Mouse (Mus musculus) right cerebral cortex, adult 18-20 months (tissue): ENCODE measurements at regions not wholly inside any gene's neighbourhood (a gene's known extent, or its start where the extent isn't known, plus 50 kb on each side); places are given as distances from the start of the nearest gene placed in this dataset.

Experiments used
- DNase-seq: peaks from one replicate; pipeline ENCODE4 v3.0.0; 2022; ENCODE audit warnings: mixed read lengths

DNA sequence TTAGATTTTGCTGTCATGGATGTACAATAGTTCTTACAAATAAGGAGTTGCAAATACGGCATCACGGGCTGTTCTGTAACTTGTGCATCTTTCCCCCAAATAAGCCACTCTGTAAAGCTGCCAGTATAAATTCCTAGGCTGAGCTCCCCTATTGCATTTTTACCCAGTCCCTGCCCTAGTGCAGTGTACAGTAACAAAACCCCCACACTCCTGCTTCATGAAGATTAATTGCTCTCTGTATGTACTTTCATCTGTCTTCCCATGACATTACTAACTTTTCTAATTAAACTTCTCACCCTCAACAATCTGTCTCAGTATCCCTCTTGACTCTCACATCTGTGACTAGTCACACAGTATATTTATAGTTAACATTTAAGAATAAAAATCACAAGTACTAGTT, 73.4 kb downstream of the Tm4sf1 start:
- DNase-seq = no peak

DNA sequence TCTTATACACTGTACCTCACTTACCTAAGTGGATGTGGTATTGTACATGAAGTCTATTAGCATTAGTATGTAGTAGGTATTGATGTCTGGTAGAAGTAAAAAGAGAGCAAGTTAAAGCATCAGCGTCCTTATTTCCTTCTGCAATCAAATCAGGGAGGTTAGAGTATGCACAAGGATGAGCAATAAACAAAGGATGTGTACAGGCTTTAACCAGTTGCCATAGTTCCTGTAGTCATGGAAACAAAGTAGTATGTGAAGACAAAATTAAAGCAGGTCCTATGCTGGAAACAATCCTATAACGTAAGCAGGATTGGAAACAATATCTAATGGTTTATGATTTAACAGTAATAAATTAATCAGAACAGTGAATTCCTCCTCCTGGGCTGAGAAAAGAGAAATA, 78.0 kb downstream of the Tm4sf1 start:
- no peak for DNase-seq

DNA sequence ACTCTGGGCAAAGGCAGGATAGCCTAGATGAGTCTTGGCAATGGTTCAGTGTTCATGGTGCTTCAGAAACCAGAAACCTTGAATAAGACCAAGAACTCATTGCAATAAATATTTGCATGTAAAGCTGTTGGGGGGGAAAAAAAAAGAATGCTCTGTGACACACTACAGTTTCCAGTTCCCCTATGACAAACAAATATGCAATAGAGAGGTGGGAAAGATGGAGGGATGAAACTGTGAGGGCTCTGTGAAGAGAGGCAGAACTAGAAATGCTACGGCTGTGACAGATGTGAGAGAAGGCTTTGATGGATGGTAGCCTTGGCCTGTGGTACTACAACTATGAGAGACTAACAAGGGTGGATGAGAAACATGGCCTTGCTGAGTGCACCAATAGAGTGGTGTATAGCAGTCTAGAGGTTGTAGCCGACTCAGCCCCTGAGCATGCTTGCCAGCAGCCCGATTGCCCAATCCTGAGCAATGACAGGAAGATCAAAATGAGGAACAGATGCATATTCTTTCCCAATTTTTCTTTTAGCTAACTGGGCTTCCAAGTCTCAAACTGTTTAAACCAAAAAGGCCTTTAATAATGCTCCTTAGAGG, 79.4 kb downstream of the Tm4sf1 start:
- DNase-seq = no peak

DNA sequence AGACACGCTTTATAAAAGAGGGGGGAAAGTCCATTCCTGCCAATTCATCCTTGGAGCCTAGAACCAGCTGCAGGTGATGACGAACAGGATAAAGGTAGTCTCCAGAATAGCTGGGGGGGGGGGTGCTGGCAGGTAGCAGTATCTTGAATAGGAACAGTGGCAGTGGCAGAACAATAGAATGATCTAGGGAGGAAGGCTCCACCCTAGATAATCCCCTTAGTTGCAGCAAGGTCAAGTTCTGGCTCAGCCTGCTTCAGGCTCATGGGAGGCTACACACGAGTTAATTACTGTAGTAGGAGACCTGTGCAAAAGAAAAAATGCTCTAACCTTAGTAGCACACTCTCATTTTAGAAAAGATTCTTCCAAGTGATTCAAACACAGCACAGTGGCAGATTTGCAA, 83.4 kb downstream of the Tm4sf1 start:
- DNase-seq = no peak

DNA sequence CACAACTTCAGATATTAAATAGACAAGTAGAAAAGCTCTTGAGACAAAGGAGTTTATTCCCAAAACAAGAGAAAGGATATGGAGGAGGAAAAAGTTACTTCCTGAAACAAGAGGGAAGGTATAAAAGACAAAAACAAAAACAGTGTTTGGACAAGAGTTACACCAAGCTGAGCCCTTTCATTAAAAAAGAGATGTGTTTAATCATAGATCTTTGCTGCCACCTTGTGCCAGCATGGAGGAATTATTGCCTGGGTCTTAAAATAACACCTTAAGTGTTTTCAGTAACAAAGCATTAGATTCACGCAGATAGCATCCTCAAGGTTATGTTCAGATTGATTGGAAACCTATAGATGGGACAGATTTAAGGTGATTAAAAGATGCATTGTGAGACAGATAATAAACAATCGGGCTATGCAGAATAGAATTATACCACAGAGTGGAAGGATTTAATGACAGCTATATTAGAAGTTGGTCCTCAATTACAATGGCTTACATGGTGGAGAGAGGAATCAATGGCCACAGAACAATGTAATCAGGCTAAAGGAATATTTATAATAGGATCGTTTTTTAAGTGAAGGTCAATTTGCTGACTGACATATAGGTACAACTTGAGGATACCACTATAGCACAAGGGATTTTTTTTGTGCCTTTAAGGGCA, 97.6 kb downstream of the Tm4sf1 start:
- DNase-seq = peak; percentile 49

DNA sequence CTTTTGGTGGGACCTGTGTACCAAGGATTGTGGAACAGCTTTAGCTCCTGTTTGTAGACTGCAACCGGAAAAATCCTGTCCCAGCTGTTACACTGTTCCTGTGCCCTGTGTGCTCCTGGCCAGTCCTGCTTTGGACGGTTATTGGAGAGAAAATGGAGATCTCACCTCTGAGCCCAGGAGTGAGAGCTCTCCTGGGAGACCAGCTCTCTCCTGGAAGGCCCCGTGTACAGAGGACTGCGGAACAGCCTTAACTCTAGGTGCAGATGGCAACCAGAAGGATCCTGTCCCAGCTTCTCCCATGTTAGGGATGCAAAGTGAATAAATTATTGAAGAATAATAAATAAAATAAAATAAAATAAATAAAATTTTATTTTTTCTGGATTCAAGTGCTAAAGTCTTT, 98.4 kb downstream of the Tm4sf1 start:
- no peak for DNase-seq

DNA sequence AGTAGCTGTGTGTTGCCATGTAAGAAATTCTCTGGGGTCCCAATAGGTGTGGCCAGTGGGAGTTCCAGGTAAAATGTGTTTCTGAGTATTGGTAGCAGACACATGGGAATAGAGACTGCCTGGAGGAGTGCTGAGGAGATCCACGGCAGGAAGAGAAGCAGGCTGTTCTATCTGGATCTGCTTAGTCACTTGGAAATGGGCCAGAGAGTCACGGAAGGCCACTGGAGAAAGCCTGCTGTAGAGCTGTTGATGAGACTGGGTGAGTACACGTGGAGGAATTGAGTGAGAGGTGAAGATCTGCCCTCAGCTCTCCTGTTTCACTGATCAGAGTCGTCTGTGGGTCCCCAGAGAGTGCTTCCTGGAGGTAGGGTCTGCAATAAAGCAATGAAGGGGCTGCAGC, 120.2 kb downstream of the Tm4sf1 start:
- DNase-seq = no peak

DNA sequence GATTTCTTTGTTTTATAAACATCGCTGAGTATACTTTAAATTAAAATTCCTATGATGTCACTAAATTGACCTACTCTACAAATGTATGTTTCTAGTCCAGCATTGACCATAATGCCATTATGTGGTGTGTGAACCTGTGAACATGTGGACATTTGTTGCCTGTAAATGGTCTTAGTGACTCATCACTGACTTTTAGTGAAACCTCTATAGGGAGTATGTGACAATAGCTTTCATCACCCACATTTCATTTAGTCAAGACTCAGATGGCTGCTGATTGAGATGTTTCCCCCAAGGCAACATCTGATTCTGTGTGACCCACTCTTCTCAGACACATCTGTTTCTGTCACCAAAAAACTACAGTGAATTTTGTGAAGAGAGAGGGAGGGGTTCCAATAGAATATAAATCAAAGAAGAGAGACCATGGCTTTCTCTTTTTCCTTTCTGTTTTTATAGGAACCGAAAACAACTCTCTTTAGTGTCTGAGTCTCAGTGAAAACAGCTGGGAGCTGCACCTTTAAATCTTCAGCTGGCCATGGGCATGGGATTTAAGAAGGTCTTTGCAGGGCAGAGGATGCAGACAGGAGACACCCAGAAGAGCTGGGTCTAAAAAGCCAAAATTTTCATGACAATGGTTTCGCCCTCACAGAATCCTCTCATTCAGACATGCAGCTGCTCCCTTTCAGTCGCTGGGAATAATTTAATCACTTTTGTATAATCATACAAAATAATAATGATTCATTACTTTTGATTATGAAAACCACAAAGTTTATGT, 148.4 kb downstream of the Tm4sf1 start:
- no peak for DNase-seq

DNA sequence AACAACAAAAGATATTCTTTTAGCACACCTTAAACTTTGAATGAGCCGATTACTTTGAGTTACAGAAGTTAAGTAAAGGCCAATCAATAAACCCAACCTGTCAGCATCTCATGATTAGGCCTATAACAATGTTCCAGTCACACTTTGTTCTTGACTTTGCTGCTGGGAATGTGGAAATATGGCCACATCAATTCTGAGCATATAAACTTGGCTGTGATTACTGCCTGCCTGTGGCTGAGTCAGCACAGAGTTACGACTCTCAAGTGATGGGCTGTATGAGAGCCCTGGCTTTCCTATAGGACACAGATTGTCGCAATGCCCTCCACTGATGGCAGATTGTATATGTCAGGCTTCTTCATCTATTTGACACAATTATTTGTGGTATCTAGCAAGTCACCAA, 152.6 kb downstream of the Tm4sf1 start:
- no peak for DNase-seq

DNA sequence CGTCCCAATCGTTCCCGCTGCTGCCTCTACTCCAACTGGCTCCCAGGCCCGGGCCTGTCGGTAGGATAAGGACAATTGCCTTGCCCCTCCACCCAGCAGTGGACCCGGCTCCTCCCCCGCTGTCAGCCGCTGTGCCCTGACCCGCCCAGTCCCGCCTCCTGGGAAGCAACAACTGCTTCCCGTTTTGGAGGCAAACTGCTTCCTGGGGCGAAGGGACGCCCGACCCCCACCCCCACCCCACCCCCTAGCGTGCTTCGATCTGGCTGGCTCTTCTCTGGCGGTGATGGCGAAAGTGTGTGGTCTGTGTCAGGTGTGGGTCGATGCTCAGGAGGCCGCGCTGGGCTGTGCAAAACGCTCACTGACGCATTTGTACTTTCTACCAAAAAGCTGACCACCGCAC, 164.9 kb downstream of the Tm4sf1 start:
- DNase-seq = peak; percentile 2

DNA sequence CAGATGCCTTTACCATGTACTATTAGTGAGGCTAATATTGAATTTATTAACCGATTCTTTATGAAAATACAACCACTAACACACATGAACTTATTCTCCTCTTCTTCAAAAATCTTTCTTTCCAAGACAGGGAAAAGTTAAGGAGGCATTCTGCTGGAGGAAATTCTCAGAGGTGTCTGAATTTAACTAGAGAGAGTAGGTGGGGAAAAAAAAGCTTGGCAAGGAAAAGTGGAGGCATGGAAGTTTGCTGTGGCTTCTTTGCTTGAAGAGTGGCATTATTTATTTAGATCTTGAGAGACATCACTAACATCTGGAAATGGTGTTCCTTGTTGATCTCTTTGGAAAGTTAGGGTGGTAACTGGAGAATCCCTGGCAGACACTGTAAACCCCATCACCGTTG, 173.2 kb downstream of the Tm4sf1 start:
- peak; percentile 6 for DNase-seq

DNA sequence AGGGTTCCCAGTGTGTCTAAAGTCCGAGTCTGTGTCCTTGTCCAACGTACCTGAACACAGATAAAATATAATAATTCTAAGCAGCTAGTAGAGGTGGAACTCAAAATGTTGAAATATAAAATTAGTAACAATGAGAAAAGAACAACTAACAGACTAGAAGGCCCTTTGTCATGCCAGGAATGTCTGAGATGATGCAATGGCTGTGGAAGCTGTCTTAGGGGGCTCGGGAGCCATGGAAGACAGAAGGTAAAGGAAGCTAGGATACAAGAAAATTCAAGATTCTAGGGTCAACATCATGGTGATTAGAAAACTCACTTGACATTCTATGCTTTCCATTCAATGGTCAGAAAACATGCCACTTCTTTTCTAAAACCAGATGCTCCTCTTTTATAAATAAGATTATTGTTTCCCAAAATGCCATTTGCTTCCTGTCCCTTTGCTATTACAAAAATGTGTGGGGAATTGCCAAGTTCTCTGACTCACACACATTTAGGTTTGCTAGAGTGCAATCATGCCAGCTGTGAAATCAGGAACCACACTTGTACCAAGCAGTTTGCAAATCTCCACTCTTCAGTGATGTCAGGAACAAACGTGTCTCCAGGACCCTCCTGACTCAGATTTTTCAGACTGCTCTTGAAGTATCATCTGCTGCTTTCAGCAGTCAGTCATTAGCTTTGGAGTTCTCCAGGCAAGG, 175.8 kb downstream of the Tm4sf1 start:
- peak; percentile 32 for DNase-seq

DNA sequence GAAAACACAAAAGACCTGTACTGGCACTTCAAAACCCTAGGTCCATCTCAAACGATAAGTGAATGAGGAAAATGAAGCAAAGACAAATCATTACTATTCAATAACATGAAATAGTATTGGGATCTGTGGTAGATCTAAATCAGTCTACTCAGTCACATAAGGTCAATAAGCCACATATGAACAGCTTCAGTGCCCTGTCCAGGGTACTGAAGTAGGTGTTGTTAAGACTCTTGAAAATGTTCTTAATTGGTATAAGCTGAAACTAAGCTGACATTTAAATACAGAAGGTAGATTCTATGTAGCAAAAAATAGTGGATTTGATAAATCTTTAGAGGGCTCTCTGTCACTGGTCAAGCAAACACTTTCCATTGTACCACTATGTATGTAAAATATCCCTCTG, 183.8 kb downstream of the Tm4sf1 start:
- DNase-seq = no peak

DNA sequence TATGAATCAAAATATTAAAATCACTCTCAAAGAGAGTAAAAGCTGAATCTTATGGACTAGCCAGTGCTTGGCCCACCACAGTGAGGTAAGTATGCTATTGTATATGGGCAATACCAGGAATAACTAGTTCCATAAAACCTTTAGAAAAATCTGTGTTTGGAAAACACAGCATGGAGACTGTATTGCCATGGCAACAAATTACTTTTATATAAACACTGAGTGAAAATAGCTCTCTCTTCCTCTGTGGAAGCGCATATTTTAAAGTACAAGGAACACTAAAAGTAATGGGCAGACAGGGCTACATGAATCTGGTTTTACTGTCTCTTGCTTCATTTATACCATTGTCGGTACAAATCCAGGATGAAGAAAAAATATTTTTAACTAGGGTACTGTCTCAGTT, 199.5 kb downstream of the Tm4sf1 start:
- DNase-seq = peak; percentile 3

DNA sequence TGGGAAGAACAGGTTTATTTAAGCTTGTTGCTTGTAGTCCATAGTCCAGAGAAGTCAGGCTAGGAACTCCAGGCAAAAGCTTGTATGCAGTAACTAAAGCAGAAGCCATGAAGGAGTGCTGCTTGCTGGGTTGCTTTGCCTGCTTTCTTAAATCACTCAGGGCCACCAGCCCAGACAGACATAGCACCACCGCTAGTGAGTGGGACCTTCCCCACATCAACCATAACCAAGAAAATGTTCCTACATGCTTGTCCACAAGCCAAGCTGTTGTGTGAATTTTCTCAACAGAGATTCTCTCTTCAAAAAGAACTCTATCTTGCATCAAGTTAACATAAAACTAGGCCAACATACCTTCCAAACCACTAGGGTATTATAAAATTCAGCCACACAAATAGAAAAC, 201.3 kb downstream of the Tm4sf1 start:
- peak; percentile 19 for DNase-seq

DNA sequence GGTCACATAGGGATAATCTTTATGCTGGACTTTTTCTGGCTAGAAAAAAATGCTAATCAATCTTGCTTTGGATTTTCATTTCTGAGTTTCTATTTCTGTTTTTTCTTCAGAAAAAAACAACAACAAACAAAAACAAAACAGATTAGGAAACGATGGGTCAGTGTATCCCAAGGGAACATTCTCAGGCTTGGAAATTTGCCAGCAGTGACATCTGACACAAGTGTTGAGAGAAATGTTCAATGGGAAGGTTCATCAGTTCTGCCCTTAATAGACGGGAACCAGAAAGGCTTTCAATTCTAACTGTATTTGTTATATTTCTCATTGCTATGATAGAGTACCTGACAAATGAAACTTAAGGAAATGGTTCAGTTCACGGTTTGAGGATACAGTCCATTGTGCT, 206.9 kb downstream of the Tm4sf1 start:
- no peak for DNase-seq

DNA sequence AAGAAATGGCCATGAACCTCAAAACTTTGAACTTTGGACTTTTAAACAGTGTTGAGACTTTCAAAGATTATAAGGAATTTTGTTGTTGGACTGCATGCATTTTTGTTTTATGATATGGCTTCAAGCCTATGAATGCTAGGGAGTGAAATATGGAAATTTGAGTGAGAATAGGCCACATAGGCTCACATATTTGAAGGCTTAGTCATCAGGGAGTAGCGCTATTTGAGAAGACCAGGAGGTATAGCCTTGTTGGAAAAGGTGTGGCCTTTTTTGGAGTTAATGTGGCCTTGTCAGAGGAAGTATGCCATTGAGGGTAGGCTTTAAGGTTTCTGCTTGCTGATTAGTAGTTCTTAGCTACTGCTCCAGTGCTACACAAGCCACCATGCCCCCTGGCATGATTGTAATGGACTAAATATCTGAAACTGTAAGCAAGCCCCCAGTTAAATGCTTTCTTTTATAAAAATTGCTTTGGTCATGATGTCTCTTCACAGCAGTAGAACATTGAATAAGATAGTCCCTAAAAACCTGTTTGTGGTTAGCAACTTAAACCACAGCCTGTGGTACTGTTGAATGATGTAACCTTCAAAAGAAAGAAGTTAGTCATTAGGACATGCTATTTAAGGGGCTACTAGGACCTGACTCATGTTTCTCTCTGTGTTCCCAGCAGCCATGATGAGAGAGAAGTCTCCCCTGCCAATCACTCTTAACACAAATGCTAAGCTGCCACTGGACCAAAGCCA, 208.4 kb downstream of the Tm4sf1 start:
- no peak for DNase-seq

DNA sequence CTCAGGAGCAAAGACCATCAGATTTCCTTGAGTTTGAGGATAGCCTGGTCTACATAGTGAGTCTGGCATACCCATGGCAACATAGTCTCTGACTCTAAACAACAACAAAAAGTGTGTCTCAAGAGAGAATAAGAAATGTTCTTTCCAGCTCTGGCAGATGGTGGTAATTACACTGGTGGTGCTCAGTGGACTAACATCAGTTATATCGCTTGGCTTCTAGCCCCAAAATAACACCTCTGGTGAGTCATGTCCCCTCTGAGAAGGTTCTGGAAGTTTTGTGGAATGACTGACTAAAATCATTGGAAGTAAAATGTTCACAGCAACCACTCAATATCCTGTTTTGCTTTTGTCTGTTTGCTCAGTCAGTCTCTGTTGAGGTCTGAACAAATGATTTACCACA, 227.3 kb downstream of the Tm4sf1 start:
- peak; percentile 4 for DNase-seq

DNA sequence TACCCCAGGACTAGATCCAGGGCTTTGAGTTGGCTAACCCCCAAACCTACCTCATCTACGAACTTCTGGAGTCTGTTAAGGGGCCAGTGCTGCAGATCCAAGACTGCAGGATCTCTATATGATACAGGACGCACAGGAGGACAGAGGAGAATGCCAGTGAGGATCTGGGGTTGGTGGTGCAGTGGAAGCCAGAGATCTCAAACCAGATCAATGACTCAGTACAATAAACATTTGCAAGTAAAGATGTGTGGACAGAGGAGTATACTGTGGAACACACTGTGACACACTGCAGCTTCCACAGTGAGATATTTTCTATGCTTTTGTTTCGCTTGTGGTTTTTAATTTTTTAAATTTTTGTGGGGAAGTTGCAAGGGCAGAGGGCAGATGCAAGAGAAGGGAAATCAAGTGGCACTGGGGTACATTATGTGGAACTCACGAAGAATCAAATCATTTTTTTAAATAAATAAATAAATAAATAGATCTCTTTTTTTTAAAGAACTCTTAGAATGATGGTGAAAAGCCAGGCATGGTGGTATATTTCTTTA, 227.8 kb downstream of the Tm4sf1 start:
- DNase-seq = no peak

DNA sequence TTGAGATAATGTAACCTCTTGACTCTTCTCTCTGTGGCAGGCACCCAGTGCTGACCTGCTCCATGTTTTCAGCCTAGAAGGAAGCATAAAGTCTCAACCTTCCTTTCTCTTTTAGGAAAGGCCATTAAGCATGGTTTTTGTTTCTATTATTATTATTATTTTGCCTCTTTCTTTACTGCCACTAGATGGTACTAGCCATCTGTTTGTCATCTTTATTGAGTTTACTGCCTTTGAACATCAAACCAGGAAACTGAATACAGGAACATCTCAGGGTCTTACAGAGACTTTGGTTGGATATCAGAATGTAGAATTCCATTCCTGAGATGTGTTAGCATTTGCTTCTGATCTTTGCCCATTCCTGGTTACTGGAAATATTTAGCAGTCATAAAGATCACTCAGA, 268.8 kb downstream of the Tm4sf1 start:
- DNase-seq = no peak

DNA sequence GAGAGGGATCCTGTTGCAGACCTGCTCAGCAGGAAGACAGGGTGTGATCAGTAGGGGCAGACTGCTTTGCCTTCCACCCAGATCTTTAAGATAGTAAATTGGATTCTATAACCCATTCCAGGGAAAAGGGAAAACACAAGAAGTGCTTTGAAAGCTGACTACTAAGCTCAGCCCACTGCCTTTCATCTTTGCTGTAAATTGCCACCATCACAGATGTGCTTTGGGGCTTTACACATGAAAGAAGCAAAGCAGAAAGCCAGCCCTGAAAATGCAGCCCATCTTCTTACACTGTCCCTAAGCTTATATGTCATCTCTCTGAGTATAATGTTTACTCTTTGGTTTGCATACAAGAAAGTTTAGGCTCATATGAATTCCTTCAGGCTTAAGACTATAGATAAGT, 283.6 kb downstream of the Tm4sf1 start:
- DNase-seq = no peak

DNA sequence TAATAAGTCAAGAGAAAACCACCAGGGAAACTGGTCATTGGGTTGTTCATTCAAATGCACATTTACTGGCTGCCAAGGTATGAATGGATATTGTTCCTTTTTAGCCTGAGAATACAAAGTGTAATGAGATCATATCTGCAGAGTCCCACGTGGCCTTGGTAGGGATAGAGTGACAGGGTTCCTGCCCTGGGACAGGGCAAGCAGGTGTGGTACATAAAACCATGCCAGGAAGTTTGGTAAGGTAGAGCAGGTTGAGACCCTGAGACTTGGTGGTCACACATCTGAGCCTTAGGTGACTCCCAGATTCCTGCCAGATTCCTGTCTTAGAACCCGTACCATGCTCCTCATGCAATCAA, 320.5 kb downstream of the Tm4sf1 start:
- no peak for DNase-seq
